ENCODE assay signal across 12 mouse cellular contexts in the genomic region with DNA sequence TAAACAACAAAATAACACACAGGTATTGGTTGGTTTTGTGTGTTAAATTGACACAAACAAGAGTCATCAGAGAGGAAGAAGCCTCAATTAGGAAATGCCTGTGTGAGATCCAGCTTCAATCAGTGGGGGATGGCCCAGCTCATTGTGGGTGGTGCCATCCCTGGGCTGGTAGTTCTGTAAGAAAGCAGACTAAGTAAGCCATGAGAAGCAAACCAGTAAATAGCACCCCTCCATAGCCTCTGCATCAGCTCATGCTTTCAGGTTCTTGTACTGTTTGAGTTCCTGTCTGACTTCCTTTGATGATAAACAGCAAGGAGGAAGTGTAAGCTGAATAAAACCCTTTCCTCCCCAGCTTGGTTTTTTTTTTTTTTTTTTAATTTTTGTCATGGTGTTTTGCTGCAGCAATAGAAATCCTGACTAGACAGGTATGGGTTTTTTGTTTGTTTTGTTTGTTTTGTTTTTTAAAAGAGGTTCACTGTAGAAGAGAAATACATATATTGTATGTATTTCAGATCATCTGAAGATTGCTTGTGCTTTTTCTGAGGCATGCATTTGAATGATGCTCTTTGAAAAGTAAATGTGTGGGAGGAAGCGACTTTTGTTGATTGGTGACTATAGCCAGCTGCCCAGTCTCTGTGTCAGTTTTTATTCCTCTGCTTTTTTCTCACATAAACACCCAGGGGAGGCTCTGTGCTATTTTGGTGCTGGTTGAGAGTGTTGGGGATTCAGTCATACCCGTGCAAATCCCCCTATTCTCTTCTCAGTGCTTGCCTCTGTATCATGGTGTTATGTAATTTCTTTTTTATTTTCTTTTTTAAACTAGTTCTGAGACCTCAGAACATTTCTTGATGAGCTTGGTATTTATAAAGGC. TPM values are rescaled to one million over a fixed set of nuclear protein-coding genes. Genes with fewer than 3 reads are reported as not detected.
A peak's percentile ranks its signal among the peaks of the same experiment; 100 is the strongest.
DNase-seq lines count a peak whose midpoint lies in the region; ATAC-seq lines count a peak whose summit lies in the region.
"Had no signal": no experiment of that assay in that cellular context is flagged by ENCODE, and none has a peak within 500 bp of the region (broad histone marks: within the 10 kb centered on the region; RNA-seq: fewer than 3 reads in every experiment).

No protein-coding gene starts in this region.

- ATAC-seq in frontal cortex, adult (ENCODE audit: low TSS enrichment) = peak; percentile 94
- ATAC-seq in cerebellum, adult (ENCODE audit: insufficient number of reproducible peaks, low FRiP score, low TSS enrichment) = no peak
- ATAC-seq: midbrain, embryonic 16.5 days had no signal

- no peak for DNase-seq in frontal cortex, postnatal 10 days (ENCODE audit: low spot score in 2 of 2)
- peak; percentile 5 to 16 for DNase-seq in spleen, postnatal 36 days (ENCODE audit: low spot score in 2 of 2)
- DNase-seq in spleen, adult 12 weeks (ENCODE audit: low spot score) = no peak
- DNase-seq in naive thymus-derived CD4-positive, alpha-beta T cell, adult 2 months (ENCODE audit: low read depth) = peak; percentile 55
- DNase-seq in thymus, postnatal 4 days = peak; percentile 11
- DNase-seq in gastrocnemius, adult 18-20 months (ENCODE audit: low spot score) = no peak
- DNase-seq: heart, adult 2 months; heart, postnatal 14 days; lung, adult 18-20 months had no signal

RNA-seq across cellular contexts. Expression of a gene that starts 42.4 kb away (rescaled TPM):
- total RNA-seq in gastrocnemius, adult 18-20 months (2021) = not detected

Comparison
In these comparisons a context has a peak if more than half of its experiments do, and no peak if none do; other contexts are left out.
1. DNase-seq: peak in spleen, postnatal 36 days (2 of 2), naive thymus-derived CD4-positive, alpha-beta T cell, adult 2 months (single experiment) and thymus, postnatal 4 days (single experiment); none in frontal cortex, postnatal 10 days (0 of 2), spleen, adult 12 weeks (single experiment) and gastrocnemius, adult 18-20 months (single experiment).